Mouse (Mus musculus) erythroblast, adult 5-6 weeks (primary cell): ENCODE data around the gene Zfp740. TPM values are rescaled to one million over a fixed set of nuclear protein-coding genes. Genes with fewer than 3 reads are reported as not detected.
"Not testable (repeated sequence)": the region's sequence is repeated elsewhere in the genome, so short reads cannot be mapped to it uniquely, and the experiment has no call there.

Source experiments
- ATAC-seq: replicated peaks from 2 replicates; pipeline ENCODE4 v1.8.0; 2016; ENCODE audit warnings: moderate number of reproducible peaks, mild to moderate bottlenecking, moderate TSS enrichment, inconsistent platforms; ENCODE audit not compliant: poor library complexity, low FRiP score, severe bottlenecking
- total RNA-seq, 2 experiments: library from RNA; stranded (forward) in 1 of 2; stranded (reverse) in 1 of 2; fragments of 150-400 nt in 1 of 2; fragments of 200-764, 138-1000 nt in 1 of 2; gene quantifications; 2 replicates each; pipeline versions ENCODE4 v1.2.3 to v1.2.4; 2015 to 2017; ENCODE audit warnings: low replicate concordance in 2 of 2

Zfp740 gene
- total RNA-seq, 2 experiments from 2014 or later, result 14.2 to 15.7 TPM

DNA sequence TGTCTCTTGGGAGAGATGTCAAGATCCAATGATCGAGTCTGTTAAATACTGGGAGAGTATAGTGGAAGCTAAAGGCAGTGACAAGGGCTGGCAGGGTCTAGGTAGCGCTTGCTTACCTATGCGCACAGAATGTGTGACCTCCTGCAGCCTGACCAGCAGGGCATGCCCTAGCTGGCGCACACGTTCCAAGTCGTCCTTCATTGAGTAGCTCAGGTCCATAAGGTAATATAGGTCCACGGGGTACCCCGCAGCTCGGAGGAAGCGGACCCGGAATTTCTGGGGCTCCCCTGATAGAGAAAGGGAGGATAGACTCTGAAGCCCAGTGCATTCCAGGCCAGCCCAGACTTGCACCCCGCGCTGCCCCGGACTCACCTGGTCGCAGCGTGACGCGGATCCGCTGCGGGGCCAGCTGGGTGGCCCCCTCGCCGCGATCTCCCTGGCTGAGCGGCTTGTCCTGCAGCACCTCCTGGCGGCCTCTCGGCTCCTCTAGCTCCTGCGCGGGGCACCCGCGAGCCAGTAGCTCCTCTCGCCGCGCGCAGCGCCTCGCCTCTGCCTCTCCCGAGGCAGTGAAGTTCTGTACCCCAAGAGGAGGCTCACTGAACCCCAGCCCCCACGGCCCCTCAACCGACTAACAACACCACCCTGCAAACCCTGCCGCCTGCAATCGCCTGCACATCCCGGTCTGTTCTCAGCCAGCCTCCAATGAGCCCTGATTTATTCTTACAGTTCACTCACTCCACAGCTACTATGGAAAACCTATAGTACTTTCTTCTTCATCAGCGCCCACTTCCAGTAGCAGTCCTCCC lies 21.3 kb downstream of the Zfp740 start:
- peak; percentile 81 for ATAC-seq

DNA sequence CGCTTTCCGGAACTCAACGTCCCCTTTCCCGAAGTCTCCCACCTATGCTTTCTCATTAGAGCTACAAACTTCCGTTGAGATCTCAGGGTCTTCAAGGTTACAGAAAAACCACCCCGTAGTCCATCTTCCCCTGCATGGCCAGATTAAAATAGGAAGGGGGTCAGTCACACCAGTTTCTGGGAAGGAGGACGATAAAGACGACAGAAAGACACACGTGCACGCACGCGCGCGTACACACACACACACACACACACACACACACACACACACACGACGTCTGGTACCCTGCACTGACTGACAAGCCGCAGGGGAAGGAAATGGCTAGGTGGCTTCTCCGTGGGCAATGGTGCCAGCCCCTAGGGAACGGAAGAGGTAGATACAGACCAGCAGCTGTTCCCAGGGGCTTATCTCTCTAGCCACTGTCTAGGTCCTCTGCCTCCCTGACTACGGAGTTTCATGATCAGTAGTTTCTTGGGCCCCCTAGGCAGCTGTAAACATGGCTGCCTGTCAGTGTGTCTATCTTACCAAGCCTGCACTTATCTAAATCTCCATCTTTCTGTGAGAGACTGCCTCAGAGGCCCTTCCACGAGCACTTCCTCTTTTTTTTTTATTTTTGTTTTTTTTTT lies 22.1 kb downstream of the Zfp740 start:
- peak; percentile 60 for ATAC-seq

DNA sequence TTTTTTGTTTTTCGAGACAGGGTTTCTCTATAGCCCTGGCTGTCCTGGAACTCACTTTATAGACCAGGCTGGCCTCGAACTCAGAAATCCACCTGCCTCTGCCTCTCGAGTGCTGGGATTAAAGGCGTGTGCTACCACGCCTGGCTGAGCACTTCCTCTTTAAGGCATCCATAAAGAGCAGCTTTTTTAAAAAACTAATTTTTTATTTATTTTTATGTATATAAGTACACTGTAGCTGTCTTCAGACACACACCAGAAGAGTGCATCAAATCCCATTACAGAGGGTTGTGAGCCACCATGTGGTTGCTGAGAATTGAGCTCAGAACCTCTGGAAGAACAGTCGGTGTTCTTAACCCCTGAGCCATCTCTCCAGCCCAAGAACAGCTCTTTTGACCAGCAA lies 22.6 kb downstream of the Zfp740 start:
- not testable (repeated sequence) for ATAC-seq

DNA sequence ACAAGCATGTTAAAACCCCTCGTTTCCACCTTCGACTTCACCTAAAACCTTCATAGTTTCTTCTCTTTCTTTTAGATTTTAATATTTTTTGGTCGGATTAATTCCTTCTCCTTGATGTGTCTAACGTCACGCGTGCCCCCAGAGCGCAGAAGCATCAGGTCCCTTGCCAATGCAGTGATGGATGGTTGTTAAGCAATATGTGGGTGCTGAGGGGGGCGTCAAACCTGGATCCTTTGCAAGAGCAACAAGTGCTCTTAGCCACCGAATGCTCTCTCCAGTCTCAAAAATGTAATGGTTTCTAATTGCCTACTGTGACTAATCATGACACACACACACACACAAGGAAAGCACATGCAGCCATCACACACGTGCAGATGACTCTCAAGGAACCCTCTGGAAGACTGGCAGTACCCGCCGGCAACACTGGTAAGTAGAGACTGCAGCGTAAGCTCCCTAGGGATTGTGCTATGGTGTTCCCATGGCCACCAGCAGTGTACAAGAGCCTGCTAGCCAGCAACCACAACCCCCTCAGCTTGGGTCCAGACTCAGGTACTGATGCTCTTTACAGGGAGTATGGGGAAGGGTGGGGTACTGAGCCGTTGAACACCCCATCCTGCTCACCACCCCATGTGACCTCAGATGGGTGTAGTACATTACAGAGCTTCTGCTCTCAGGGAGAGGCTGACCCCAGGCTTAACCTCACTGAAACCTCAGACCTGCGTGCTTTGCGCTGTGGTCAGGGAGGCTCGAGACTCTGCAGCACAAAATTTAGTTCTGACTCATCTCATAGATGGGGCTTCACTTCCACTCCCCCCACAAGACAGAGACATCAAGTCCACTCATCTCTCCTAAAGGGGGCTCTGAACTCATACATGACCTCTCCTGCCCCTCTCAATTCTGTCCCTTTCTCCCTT lies 27.6 kb downstream of the Zfp740 start:
- ATAC-seq, result no peak

DNA sequence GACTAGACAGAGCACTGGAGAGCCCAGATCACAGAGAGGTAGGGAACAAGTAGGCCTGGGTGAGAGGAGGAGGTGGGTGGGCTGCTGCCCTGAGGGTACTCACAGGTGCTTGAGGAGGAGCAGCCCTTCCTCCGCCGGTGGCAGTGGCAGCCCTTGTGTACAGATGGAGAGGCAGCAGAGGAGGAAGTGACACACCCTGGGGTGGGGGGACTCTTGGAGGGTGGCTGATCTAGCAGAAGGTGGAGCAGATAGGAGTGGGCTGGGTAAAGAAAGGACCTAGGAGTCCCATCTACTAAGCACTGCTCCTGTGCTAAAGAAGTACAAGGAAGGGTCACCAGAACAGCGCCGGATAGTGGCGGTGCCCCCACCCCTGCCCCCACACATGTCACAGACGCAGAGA lies 28.7 kb downstream of the Zfp740 start, which contains the start of gene Itgb7:
Itgb7 (minus strand) TSS at position 197 of the 400 bp plus-strand sequence.
- peak; percentile 65 for ATAC-seq

DNA sequence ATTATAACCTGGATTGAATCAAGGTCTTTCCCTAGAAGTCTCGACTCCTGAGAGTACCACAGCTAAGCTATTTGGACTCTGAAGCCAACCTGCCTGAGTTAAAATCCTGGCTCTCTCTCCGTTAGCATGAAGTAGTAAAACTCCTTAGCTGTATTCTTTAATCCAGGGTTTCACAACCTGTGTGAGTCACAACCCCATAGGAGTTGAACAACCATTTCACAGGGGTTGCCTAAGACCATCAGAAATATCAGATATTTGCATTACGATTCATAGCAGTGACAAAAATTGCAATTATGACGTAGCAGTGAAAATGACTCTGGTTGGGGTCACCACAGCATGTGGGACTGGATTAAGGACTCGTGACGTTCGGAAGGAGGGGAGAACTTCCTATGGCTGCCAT lies 29.7 kb downstream of the Zfp740 start:
- no peak for ATAC-seq

DNA sequence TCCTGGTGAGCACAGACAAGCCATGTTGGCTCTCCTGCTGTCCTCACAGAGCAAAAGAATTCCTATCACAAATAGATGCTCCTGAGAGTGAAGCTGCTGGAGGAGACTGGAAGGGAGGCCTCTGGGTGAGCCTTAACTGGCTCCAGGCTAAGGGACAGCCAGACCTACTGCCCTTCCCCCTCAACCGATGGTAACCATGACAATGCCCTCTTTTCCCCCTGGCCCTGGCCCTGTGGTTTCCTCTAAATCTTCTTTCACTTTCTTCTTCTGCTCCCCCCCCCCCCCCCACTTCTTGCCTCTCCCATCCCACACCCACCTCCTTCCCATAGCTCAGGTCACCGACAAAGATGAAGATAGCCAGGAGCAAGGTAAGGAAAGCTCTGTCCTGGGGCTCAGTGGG lies 30.8 kb downstream of the Zfp740 start:
- ATAC-seq, result no peak

DNA sequence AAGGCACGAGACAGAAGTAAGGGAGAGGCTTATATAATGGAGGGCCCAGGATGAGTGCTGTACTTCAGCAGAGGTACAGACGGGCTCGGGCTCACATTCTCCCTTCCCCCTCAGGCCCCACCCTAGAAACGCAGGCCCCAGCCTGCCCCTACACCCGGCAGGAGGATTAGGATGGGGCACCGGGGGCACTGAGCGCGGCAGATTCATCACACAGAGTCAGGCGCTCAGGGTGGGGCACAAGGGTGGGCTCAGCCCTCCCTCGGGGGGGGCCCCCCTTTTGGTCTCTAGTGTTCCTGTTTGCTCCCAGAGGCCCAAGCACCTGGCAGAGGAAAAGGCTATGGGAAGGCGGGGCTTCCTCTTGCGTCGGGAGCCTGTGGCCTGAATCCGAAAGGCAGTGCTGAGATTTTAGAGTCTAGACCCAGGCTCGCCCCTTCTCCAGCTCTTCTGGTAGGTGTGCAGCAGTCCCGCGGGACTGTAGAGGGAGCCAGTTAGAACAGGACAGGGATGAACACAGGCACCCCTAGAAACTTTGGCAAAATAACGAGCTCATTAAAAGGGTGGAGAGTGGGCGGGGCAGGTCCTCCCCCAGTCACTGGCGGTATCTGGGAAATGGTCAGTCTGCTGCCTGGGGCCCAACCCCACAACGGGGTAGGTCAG lies 32.5 kb downstream of the Zfp740 start:
- no peak for ATAC-seq

DNA sequence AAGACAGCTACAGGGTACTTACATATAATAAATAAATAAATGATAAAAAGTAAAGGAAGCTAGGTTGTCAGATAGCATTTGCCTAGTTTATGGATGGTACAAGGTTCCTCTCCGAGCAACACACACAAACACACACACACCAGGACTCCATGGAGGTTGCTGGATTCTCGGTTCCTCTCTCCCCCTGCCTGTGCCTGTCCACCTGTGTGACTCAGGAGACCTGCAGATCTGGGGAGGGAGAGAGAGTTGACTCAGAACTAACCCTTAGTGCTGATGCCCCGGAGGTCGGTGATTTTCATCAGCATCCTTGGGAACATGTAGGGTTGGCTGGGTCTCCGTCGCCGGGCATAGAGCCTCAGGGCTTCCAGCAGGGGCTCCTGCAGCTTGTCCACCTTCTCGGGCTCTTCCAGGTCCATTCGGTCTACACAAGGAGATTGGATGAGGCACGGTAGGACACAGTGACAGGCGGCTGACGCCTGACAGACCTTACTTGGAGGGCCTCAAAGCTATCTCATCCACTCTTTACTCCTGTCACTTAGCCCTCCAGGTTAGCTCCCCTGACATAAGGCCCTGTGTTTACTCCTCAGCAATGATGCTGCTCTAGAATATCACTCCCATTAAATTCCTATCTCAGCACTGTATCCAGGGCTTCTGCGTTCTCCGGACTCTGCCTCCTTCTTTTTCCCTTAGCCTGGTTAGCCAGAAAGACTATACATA lies 35.7 kb downstream of the Zfp740 start:
- no peak for ATAC-seq

DNA sequence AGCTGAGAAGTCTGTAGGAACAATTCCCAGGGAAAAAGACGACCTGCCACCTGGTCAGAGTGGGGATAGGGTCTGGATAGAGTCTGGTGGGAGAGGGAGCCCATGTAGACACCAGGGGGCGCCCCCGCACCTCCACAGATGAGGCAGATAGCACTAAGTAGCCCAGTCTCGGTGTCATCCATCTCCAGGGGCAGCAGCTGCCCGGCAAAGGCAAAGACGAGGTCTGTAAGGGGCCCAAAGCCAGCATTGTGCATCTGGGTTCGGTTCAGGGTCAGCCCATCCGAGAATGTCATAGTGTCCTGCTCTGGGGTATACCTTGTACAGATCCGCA lies 36.2 kb downstream of the Zfp740 start:
- peak; percentile 60; the same call in 1 of the 2 replicates for ATAC-seq

DNA sequence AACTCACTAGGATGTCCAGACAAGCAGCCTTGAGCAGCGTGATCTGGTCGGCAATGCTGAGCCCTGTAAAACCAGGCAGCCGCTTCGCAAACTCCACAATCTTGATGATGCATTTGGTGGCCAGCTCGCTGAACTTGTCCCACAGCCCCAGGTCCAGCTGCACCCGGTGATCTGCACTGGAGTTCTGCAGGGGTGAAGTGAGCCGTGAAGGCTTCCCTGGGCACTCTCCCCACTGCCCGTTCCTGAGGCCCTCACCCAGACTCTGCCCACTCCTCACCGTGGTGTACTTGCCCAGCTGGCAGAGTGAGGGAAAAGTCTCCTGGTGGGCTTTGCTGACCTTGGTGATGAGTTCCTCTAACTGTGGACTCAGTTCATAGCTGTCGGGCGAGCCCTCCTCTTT lies 36.8 kb downstream of the Zfp740 start:
- ATAC-seq, result no peak

DNA sequence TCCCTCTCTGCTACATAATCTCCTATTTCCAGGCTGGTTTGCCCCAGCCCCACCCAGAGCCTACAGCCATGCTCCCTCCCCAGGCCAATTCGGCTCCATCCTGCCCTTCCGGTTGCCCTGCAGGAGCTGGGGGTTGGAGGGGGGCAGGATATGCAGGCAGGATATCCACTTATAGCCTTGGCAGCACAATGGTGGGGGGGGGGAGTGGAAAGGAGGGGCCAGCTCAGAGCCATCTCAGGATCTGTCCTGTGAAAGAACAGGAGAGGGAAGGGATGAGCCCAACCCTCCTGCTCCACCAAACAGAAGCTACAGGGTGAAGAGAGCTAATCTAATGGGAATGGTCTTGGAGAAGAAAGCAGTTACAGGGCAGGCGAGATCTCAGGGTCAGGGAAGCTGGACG lies 37.6 kb downstream of the Zfp740 start:
- ATAC-seq, result no peak

DNA sequence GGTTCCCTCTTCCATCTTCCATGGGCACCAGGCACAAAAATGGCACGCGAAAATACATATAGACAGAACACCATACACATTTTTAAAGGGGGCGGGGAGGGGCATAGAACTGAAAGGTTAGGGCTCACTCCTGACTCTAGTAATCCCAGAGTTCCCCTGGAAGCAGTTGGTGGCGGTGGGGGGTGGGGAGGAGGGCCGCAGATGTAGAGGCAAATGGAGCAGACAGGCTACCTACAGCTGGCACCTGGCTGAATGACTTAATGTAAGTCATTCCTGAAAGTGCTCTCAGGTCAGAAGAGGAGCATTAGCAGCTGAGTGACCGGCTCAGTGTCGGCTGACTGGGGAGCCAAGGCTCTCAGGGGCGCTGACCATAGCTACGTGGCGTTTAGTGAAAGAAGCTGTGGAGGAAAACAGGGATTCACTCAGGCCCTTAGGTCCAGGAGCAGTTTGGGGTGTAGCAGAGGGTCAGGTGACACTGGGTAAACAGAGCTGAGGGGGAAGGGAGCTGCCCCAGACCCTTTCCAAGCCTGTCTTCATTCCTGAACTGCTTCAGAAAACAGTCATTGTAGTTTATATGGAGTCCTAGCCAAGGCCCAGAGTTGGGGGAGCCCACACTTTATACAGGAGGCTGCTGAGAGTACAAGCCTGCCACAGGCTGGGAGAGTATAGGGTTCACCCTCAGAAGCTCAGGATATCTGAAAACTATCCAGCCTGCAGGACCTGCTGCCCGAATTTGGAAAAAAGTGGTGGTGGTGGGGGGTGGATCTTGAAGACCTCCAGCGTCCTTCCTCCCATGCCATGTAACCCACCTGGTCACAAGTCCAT lies 39.6 kb downstream of the Zfp740 start:
- no peak for ATAC-seq

DNA sequence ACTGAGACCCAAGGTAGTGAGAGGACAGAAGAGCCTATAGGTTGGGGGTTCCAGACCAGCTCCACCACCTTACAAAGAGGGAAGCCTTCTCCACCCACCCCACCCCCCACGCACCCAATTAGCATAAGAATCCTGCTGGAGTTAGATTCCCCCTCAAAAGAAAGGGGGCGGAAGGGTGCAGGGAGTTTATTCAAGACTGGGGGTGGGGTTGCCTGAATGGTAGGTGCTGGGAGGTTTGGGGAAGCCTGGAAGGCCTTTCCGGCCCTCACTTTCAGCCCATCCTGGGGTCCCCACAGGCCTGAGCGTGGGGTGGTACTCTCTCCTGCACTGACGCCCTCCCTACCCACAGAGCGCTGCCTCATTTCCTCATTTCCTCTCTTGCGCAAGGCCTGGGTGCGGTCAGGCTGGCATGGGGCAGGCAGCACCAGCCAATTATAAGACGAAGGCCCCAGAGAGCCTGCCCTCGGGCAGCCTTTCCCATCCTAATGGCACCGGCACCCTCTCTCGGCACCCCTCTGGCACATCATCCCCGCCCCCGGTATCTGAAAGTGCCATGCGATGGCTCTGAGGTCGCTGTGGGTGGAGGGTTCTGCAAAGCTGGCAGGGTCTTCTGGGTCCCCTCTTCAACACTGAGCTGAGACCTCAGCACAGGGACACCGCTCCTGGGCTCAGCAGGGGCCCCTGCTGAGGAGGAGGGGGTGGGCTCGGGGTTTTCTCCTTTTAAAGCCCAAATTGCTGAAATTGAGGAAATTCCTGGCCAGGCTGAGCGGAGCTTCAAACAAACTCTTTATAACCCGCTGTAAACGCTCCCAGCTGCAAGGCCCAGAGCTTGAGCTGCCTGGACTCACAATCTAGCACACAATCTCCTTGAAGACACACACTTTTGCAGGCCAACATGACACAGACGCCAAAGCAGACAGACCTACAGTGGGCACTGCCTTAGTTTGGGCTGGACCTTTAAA lies 40.5 kb downstream of the Zfp740 start:
- no peak for ATAC-seq

DNA sequence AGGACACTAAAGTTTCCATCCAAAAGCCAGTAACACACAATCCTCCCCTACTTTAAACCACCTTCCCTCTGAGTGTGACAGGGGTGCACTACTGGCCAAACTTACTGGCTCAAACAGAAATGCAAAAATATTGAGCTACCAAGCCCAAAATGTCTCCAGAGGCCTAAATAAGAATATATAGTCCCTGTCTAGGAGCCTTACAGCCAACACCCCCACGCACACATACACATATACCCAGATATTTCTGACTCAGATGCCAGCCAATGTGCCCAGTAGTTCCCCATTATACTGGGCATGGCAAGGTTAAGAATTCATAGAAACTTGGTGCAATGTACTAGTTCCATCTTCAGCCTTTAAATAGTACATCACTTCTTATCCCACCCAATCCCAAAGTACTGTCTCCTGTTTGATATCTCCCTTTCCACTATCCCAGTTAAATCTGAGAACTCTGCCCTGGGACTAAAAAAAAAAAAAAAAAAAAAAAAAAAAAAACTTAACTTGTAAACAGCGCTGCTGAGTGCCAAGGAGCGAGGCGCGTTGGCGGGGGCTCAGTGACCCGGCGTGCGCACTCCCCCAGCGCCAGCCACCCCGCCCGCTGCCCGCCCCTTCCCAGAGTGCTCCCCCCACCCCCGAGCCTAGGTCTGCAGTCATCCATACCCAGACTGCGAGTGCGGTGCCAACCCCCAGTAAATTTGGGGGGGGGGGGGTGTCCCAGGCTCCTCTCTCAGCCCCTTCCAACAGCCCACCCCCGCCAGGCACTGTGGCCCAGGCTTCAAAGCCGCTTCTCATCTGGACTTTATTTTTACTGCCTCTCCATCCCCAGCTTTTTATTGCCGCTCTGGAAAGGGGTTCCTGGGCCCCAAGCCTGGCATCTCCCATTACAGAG lies 41.5 kb downstream of the Zfp740 start:
- no peak for ATAC-seq

DNA sequence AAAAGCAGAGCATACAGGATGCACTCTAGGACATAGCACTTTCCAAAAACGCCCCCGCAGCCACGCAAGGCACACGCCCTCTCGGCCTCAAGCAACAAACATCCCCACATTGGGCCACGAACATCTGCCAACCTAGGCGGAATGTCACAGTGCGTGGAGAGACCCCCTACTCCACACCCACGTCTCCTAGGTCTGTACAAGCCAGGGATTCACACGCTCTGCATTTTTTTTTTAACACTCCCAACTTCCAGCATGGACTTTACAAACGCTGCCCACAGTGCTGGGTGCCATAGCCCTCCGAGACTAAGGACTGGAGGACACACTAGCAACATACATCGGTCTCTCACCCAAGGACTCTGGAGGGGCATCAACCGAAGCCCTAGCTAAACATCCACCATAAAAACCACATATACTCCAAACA lies 42.4 kb downstream of the Zfp740 start:
- no peak for ATAC-seq
